Mouse (Mus musculus): ENCODE measurements around the gene Cfap221. TPM values are rescaled to one million over a fixed set of nuclear protein-coding genes. Genes with fewer than 3 reads are reported as not detected.

Gene Cfap221
- polyA plus RNA-seq, 1 experiment from 2014 or later = 0.05 TPM

GRCm38 (mm10) chr1:119929715-119930114 is 67.3 kb downstream of the Cfap221 start:
- H3K36me3 ChIP-seq (ENCODE audit: control insufficient read depth, insufficient read depth, low read length) = no peaks in the 10 kb centered on the region
- WGBS = 55% methylated on average over 1 of the region's 1 CpGs
- no peaks in the 10 kb centered on the region for H3K27me3 ChIP-seq (ENCODE audit: control insufficient read depth, insufficient read depth, low read length)
- no peak overlapping the region for H3K27ac ChIP-seq (ENCODE audit: low read length)
- no peak overlapping the region for H3K4me2 ChIP-seq (ENCODE audit: low read depth, low read length)
- no peak overlapping the region for H3K9ac ChIP-seq (ENCODE audit: low read length)
- no peak overlapping the region for H3K4me3 ChIP-seq (replicated peaks; ENCODE audit: low read length)
- H3K4me1 ChIP-seq (ENCODE audit: control insufficient read depth, insufficient read depth, low read length) = no peaks in the 10 kb centered on the region
- H3K9me3 ChIP-seq (replicated peaks; ENCODE audit: control insufficient read depth, low read length) = no peaks in the 10 kb centered on the region
- ATAC-seq (ENCODE audit: insufficient read depth, low FRiP score) = no peak

GRCm38 (mm10) chr1:119919299-119919698 is 77.7 kb downstream of the Cfap221 start:
- H3K4me1 ChIP-seq (ENCODE audit: control insufficient read depth, insufficient read depth, low read length) = no peaks in the 10 kb centered on the region
- H3K27ac ChIP-seq (ENCODE audit: low read length) = no peak overlapping the region
- H3K9ac ChIP-seq (ENCODE audit: low read length) = no peak overlapping the region
- WGBS = 53% methylated on average over 4 of the region's 4 CpGs
- no peaks in the 10 kb centered on the region for H3K36me3 ChIP-seq (ENCODE audit: control insufficient read depth, insufficient read depth, low read length)
- no peak overlapping the region for H3K4me3 ChIP-seq (replicated peaks; ENCODE audit: low read length)
- H3K27me3 ChIP-seq (ENCODE audit: control insufficient read depth, insufficient read depth, low read length) = no peaks in the 10 kb centered on the region
- no peaks in the 10 kb centered on the region for H3K9me3 ChIP-seq (replicated peaks; ENCODE audit: control insufficient read depth, low read length)
- H3K4me2 ChIP-seq (ENCODE audit: low read depth, low read length) = no peak overlapping the region
- no peak for ATAC-seq (ENCODE audit: insufficient read depth, low FRiP score)

GRCm38 (mm10) chr1:119916823-119917371 is 80.1 kb downstream of the Cfap221 start:
- Histone ChIP-seq H3K36me3 (ENCODE audit: control insufficient read depth, insufficient read depth, low read length) (no peaks in the 10 kb centered on the region), H3K9me3 (replicated peaks; ENCODE audit: control insufficient read depth, low read length) (no peaks in the 10 kb centered on the region), H3K4me3 (replicated peaks; ENCODE audit: low read length) (no peak overlapping the region), H3K4me2 (ENCODE audit: low read depth, low read length) (no peak overlapping the region), H3K9ac (ENCODE audit: low read length) (no peak overlapping the region), H3K27me3 (ENCODE audit: control insufficient read depth, insufficient read depth, low read length) (no peaks in the 10 kb centered on the region), H3K27ac (ENCODE audit: low read length) (no peak overlapping the region), H3K4me1 (ENCODE audit: control insufficient read depth, insufficient read depth, low read length) (no peaks in the 10 kb centered on the region)
- ATAC-seq (ENCODE audit: insufficient read depth, low FRiP score) = no peak
- 73% methylated on average over 5 of the region's 5 CpGs for WGBS

GRCm38 (mm10) chr1:119912953-119913814 is 83.8 kb downstream of the Cfap221 start, which contains the start of gene Tmem177:
TSS of gene Tmem177 (minus strand) at chr1:119913208.
- H3K9me3 ChIP-seq (replicated peaks; ENCODE audit: control insufficient read depth, low read length) = no peaks in the 10 kb centered on the region
- ATAC-seq (ENCODE audit: insufficient read depth, low FRiP score) = peak; percentile 97
- peak within 1 kb of the TSS; percentile 63 for H3K27ac ChIP-seq (ENCODE audit: low read length)
- H3K4me2 ChIP-seq (ENCODE audit: low read depth, low read length) = peak within 1 kb of the TSS; percentile 63
- 9% methylated on average over 42 of the region's 42 CpGs for WGBS
- no peaks in the 10 kb centered on the region for H3K27me3 ChIP-seq (ENCODE audit: control insufficient read depth, insufficient read depth, low read length)
- H3K36me3 ChIP-seq (ENCODE audit: control insufficient read depth, insufficient read depth, low read length) = no peaks in the 10 kb centered on the region
- H3K9ac ChIP-seq (ENCODE audit: low read length) = peak within 1 kb of the TSS; percentile 73
- H3K4me3 ChIP-seq (replicated peaks; ENCODE audit: low read length) = peak within 1 kb of the TSS; percentile 65
- H3K4me1 ChIP-seq (ENCODE audit: control insufficient read depth, insufficient read depth, low read length) = no peaks in the 10 kb centered on the region

GRCm38 (mm10) chr1:119907206-119907748 is 89.8 kb downstream of the Cfap221 start:
- H3K9ac ChIP-seq (ENCODE audit: low read length) = no peak overlapping the region
- no peaks in the 10 kb centered on the region for H3K27me3 ChIP-seq (ENCODE audit: control insufficient read depth, insufficient read depth, low read length)
- no peak overlapping the region for H3K4me3 ChIP-seq (replicated peaks; ENCODE audit: low read length)
- H3K4me1 ChIP-seq (ENCODE audit: control insufficient read depth, insufficient read depth, low read length) = no peaks in the 10 kb centered on the region
- H3K9me3 ChIP-seq (replicated peaks; ENCODE audit: control insufficient read depth, low read length) = no peaks in the 10 kb centered on the region
- no peaks in the 10 kb centered on the region for H3K36me3 ChIP-seq (ENCODE audit: control insufficient read depth, insufficient read depth, low read length)
- no peak for ATAC-seq (ENCODE audit: insufficient read depth, low FRiP score)
- H3K4me2 ChIP-seq (ENCODE audit: low read depth, low read length) = no peak overlapping the region
- WGBS = 60% methylated on average over 2 of the region's 2 CpGs
- H3K27ac ChIP-seq (ENCODE audit: low read length) = no peak overlapping the region

- 71% methylated on average over 6 of the region's 6 CpGs for WGBS
- Histone ChIP-seq H3K27me3 (ENCODE audit: control insufficient read depth, insufficient read depth, low read length) (no peaks in the 10 kb centered on the region), H3K36me3 (ENCODE audit: control insufficient read depth, insufficient read depth, low read length) (no peaks in the 10 kb centered on the region), H3K9ac (ENCODE audit: low read length) (no peak overlapping the region), H3K4me3 (replicated peaks; ENCODE audit: low read length) (no peak overlapping the region), H3K4me1 (ENCODE audit: control insufficient read depth, insufficient read depth, low read length) (peaks cover 2% of the 10 kb centered on the region; the same call in 1 of the 2 replicates), H3K4me2 (ENCODE audit: low read depth, low read length) (no peak overlapping the region), H3K9me3 (replicated peaks; ENCODE audit: control insufficient read depth, low read length) (no peaks in the 10 kb centered on the region), H3K27ac (ENCODE audit: low read length) (no peak overlapping the region)
- no peak for ATAC-seq (ENCODE audit: insufficient read depth, low FRiP score)
Observed at GRCm38 (mm10) chr1:119903231-119903620, 93.8 kb downstream of the Cfap221 start.

- Histone ChIP-seq H3K9me3 (replicated peaks; ENCODE audit: control insufficient read depth, low read length) (no peaks in the 10 kb centered on the region), H3K9ac (ENCODE audit: low read length) (no peak overlapping the region), H3K4me2 (ENCODE audit: low read depth, low read length) (no peak overlapping the region), H3K4me1 (ENCODE audit: control insufficient read depth, insufficient read depth, low read length) (peaks cover 2% of the 10 kb centered on the region; the same call in 1 of the 2 replicates), H3K36me3 (ENCODE audit: control insufficient read depth, insufficient read depth, low read length) (no peaks in the 10 kb centered on the region), H3K27me3 (ENCODE audit: control insufficient read depth, insufficient read depth, low read length) (no peaks in the 10 kb centered on the region), H3K4me3 (replicated peaks; ENCODE audit: low read length) (no peak overlapping the region), H3K27ac (ENCODE audit: low read length) (no peak overlapping the region)
- no peak for ATAC-seq (ENCODE audit: insufficient read depth, low FRiP score)
- WGBS = 66% methylated on average over 8 of the region's 8 CpGs
Observed at GRCm38 (mm10) chr1:119902551-119903230, 94.3 kb downstream of the Cfap221 start.

GRCm38 (mm10) chr1:119899195-119900123 is 97.6 kb downstream of the Cfap221 start:
- Histone ChIP-seq H3K27me3 (ENCODE audit: control insufficient read depth, insufficient read depth, low read length) (no peaks in the 10 kb centered on the region), H3K4me1 (ENCODE audit: control insufficient read depth, insufficient read depth, low read length) (peaks cover 2% of the 10 kb centered on the region; the same call in 1 of the 2 replicates), H3K9ac (ENCODE audit: low read length) (no peak overlapping the region), H3K9me3 (replicated peaks; ENCODE audit: control insufficient read depth, low read length) (no peaks in the 10 kb centered on the region), H3K4me2 (ENCODE audit: low read depth, low read length) (no peak overlapping the region), H3K27ac (ENCODE audit: low read length) (no peak overlapping the region), H3K4me3 (replicated peaks; ENCODE audit: low read length) (no peak overlapping the region), H3K36me3 (ENCODE audit: control insufficient read depth, insufficient read depth, low read length) (no peaks in the 10 kb centered on the region)
- WGBS = 73% methylated on average over 11 of the region's 11 CpGs
- ATAC-seq (ENCODE audit: insufficient read depth, low FRiP score) = peak; percentile 53; the same call in 1 of the 2 replicates
